Mouse (Mus musculus) liver, postnatal 0 days (tissue): ENCODE measurements at regions not wholly inside any gene's neighbourhood (a gene's known extent, or its start where the extent isn't known, plus 50 kb on each side); places are given as distances from the start of the nearest gene placed in this dataset.
A peak's percentile ranks its signal among the peaks of the same experiment; 100 is the strongest.
"Not testable (repeated sequence)": the region's sequence is repeated elsewhere in the genome, so short reads cannot be mapped to it uniquely, and the experiment has no call there.

Experiments used
- ATAC-seq: fragments of 200-750 bp; cut with Nextera tagmentation; 2 replicates; pipeline ENCODE4 v1.8.0; 2017; ENCODE audit warnings: mild to moderate bottlenecking, moderate library complexity
- DNase-seq: peaks from one replicate; pipeline ENCODE4 v3.0.0-alpha.2; 2016
- H3K27ac ChIP-seq: fragments of 300-500 bp; sonication (generic); 2 replicates; pipeline ENCODE4 v1.5.1; 2014; ENCODE audit warnings: antibody characterized with exemption, moderate library complexity, mild to moderate bottlenecking, low read depth
- H3K27me3 ChIP-seq: fragments of 300-500 bp; sonication (generic); 2 replicates; pipeline ENCODE4 v1.6.1; 2014; ENCODE audit warnings: low read length, control low read depth, mixed read lengths; ENCODE audit not compliant: insufficient read depth
- H3K36me3 ChIP-seq: fragments of 300-500 bp; sonication (generic); replicated peaks from 2 replicates; pipeline ENCODE4 v1.6.1; 2014; ENCODE audit warnings: mild to moderate bottlenecking, control low read depth, low read length, moderate library complexity, mixed read lengths; ENCODE audit not compliant: insufficient read depth
- H3K4me1 ChIP-seq: fragments of 300-500 bp; sonication (generic); 2 replicates; pipeline ENCODE4 v1.6.1; 2014; ENCODE audit warnings: antibody characterized with exemption, mild to moderate bottlenecking, control low read depth; ENCODE audit not compliant: insufficient read depth
- H3K4me2 ChIP-seq: fragments of 300-500 bp; sonication (generic); 2 replicates; pipeline ENCODE4 v1.6.1; 2014; ENCODE audit warnings: low read depth, mild to moderate bottlenecking, low read length, moderate library complexity, mixed read lengths
- H3K4me3 ChIP-seq: fragments of 300-500 bp; sonication (generic); 2 replicates; pipeline ENCODE4 v1.5.1; 2014; ENCODE audit warnings: low read depth, low read length
- H3K9ac ChIP-seq: fragments of 300-500 bp; sonication (generic); replicated peaks from 2 replicates; pipeline ENCODE4 v1.6.1; 2014; ENCODE audit warnings: mild to moderate bottlenecking, moderate library complexity
- H3K9me3 ChIP-seq: fragments of 300-500 bp; sonication (generic); 2 replicates; pipeline ENCODE4 v1.6.1; 2016; ENCODE audit warnings: mild to moderate bottlenecking, control low read depth, low read length, mixed read lengths
- CTCF ChIP-seq: sonication (generic); IDR thresholded peaks from 2 replicates; pipeline ENCODE4 v1.5.1; 2016; ENCODE audit warnings: antibody characterized with exemption, low read depth
- EP300 ChIP-seq: IDR thresholded peaks from 2 replicates; pipeline ENCODE4 v1.6.1; 2016; ENCODE audit warnings: antibody characterized with exemption, low read depth, mild to moderate bottlenecking
- WGBS: fragments of 180-500 bp; shearing (Covaris S2); extraction: QIAGEN DNeasy Blood & Tissue Kit; methylation state at CpG from one replicate; pipeline ENCODE4 v1.1.7; 2014; ENCODE audit not compliant: insufficient replicate concordance; 5-methylcytosine and 5-hydroxymethylcytosine counted together

GRCm38 (mm10) chr6:109153624-109154023, 325.2 kb downstream of the Edem1 start:
- H3K36me3 ChIP-seq = no peaks in the 10 kb centered on the region
- H3K4me1 ChIP-seq = no peaks in the 10 kb centered on the region
- TF ChIP-seq CTCF = no peak
- no peak for TF ChIP-seq EP300
- H3K4me2 ChIP-seq = no peak overlapping the region
- no peak overlapping the region for H3K9ac ChIP-seq
- no peak overlapping the region for H3K27ac ChIP-seq
- WGBS = 29% methylated on average over 7 of the region's 7 CpGs
- ATAC-seq (peak; percentile 25; the same call in 1 of the 2 replicates), DNase-seq (no peak)
- H3K9me3 ChIP-seq = no peaks in the 10 kb centered on the region
- no peaks in the 10 kb centered on the region for H3K27me3 ChIP-seq
- no peak overlapping the region for H3K4me3 ChIP-seq

GRCm38 (mm10) chr6:109159561-109159960, 331.1 kb downstream of the Edem1 start:
- H3K4me1 ChIP-seq = no peaks in the 10 kb centered on the region
- no peak for ATAC-seq

GRCm38 (mm10) chr6:109167439-109167838, 339.0 kb downstream of the Edem1 start:
- TF ChIP-seq EP300 (no peak), CTCF (no peak)
- Histone ChIP-seq H3K4me3 (no peak overlapping the region), H3K9ac (no peak overlapping the region), H3K4me1 (no peaks in the 10 kb centered on the region), H3K9me3 (no peaks in the 10 kb centered on the region), H3K36me3 (no peaks in the 10 kb centered on the region), H3K4me2 (no peak overlapping the region), H3K27ac (no peak overlapping the region), H3K27me3 (no peaks in the 10 kb centered on the region)
- DNase-seq (no peak), ATAC-seq (no peak)
- 80% methylated on average over 5 of the region's 5 CpGs for WGBS

More at GRCm38 (mm10) chr6:109159561-109159960, 331.1 kb downstream of the Edem1 start:
- no peak for TF ChIP-seq EP300
- TF ChIP-seq CTCF = no peak
- Histone ChIP-seq H3K9me3 (no peaks in the 10 kb centered on the region), H3K27me3 (no peaks in the 10 kb centered on the region), H3K4me2 (no peak overlapping the region), H3K27ac (no peak overlapping the region), H3K36me3 (no peaks in the 10 kb centered on the region), H3K4me3 (no peak overlapping the region), H3K9ac (no peak overlapping the region)
- WGBS = 68% methylated on average over 7 of the region's 7 CpGs
- no peak for DNase-seq

GRCm38 (mm10) chr6:109172104-109172850, 343.8 kb downstream of the Edem1 start:
- Histone ChIP-seq H3K27ac (no peak overlapping the region), H3K27me3 (no peaks in the 10 kb centered on the region), H3K4me3 (no peak overlapping the region), H3K4me1 (no peaks in the 10 kb centered on the region), H3K36me3 (no peaks in the 10 kb centered on the region), H3K4me2 (no peak overlapping the region), H3K9me3 (no peaks in the 10 kb centered on the region), H3K9ac (no peak overlapping the region)
- DNase-seq = no peak
- TF ChIP-seq CTCF (no peak), EP300 (no peak)
- ATAC-seq = no peak
- WGBS = 62% methylated on average over 6 of the region's 6 CpGs

DNA sequence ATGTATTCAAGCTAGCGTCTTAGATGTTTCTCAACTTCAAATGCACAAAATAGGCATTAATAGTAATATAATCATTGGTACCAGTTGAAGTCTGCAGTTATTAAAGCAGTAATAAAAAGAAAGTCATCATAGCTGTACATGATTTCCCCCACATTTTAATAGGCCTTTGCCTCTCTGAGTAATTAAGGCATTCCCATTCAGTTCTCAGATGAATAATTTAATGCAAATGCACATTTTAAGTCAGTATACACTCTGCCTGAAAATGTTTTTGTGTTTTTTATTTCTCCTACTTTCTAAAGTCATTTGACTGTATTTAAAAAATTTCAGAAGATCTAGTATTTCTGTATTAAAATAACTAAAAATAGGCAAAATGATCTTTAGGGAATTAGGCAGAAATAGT, 344.6 kb downstream of the Edem1 start:
- no peak for DNase-seq
- ATAC-seq = no peak
- Histone ChIP-seq H3K4me2 (no peak overlapping the region), H3K4me3 (no peak overlapping the region), H3K27ac (no peak overlapping the region), H3K4me1 (no peaks in the 10 kb centered on the region), H3K27me3 (no peaks in the 10 kb centered on the region), H3K9ac (no peak overlapping the region), H3K36me3 (no peaks in the 10 kb centered on the region), H3K9me3 (no peaks in the 10 kb centered on the region)
- WGBS = 82% methylated on average over 1 of the region's 1 CpGs
- TF ChIP-seq CTCF (no peak), EP300 (no peak)

DNA sequence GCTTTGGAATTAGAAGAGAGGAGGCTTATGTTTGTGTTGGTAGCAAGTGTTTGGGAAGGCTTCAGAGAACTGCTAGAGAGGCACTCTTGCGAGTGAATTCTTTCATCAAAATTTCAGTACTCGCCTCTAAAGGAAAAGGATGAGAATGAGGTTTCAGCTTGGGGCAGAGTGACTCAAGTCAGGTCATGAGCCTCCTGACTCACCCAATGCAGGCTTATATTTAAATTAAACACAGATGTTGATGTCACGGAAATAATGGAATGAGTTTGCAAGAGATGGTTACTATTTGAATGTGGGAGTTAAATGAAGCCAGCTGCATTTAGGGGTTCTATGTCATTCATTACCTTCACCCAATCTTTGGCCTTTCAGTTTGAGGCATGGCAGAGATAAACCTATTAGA, 348.4 kb downstream of the Edem1 start:
- no peaks in the 10 kb centered on the region for H3K36me3 ChIP-seq
- DNase-seq (no peak), ATAC-seq (no peak)
- no peaks in the 10 kb centered on the region for H3K9me3 ChIP-seq
- H3K4me3 ChIP-seq = no peak overlapping the region
- no peak overlapping the region for H3K4me2 ChIP-seq
- H3K27ac ChIP-seq = no peak overlapping the region
- H3K4me1 ChIP-seq = no peaks in the 10 kb centered on the region
- TF ChIP-seq EP300 (no peak), CTCF (no peak)
- H3K9ac ChIP-seq = no peak overlapping the region
- WGBS = 80% methylated on average over 3 of the region's 3 CpGs
- no peaks in the 10 kb centered on the region for H3K27me3 ChIP-seq

DNA sequence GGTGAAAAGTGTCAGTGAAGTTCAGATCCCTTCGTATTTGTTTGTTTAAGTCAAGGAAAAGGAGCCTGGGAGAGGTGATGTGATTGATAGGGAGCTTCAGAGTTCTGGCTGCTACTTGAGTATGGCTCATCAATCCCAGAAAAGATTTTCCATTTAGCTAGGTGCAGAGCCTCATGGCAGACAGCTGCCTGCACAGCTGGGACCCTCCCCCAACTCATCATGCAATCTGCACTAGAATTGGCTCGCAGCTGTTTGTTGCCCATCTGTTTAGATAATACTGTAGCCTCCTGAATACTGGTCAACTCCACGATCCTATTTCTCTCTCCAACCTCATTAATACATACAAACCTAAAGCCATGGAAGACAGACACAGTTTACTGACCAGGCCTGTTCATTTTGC, 354.4 kb downstream of the Edem1 start:
- Histone ChIP-seq H3K4me2 (no peak overlapping the region), H3K4me3 (no peak overlapping the region), H3K4me1 (no peaks in the 10 kb centered on the region), H3K36me3 (no peaks in the 10 kb centered on the region), H3K9ac (no peak overlapping the region), H3K27ac (no peak overlapping the region), H3K9me3 (no peaks in the 10 kb centered on the region), H3K27me3 (no peaks in the 10 kb centered on the region)
- no peak for TF ChIP-seq EP300
- no peak for TF ChIP-seq CTCF
- DNase-seq (no peak), ATAC-seq (no peak)
- WGBS = 41% methylated on average over 3 of the region's 3 CpGs

GRCm38 (mm10) chr6:109193061-109193460, 364.6 kb downstream of the Edem1 start:
- H3K36me3 ChIP-seq, H3K4me2 ChIP-seq, ATAC-seq, H3K9me3 ChIP-seq, H3K9ac ChIP-seq, H3K27me3 ChIP-seq, H3K27ac ChIP-seq, H3K4me3 ChIP-seq, DNase-seq, H3K4me1 ChIP-seq: not testable (repeated sequence)
- WGBS = 69% methylated on average over 2 of the region's 2 CpGs
